Mouse (Mus musculus): ENCODE measurements around the gene Btnl1. TPM values are rescaled to one million over a fixed set of nuclear protein-coding genes. Genes with fewer than 3 reads are reported as not detected.
A peak's percentile ranks its signal among the peaks of the same experiment; 100 is the strongest.

The Btnl1 gene
- total and polyA plus RNA-seq, 2 experiments from 2014 or later = not detected

GRCm38 (mm10) chr17:34363676-34364310, 13.1 kb upstream of the Btnl1 start:
- ATAC-seq (ENCODE audit: low FRiP score) (no peak), DNase-seq (ENCODE audit: low spot score) (no peak)
- Histone ChIP-seq H3K9ac (replicated peaks; ENCODE audit: low read length, poor library complexity, severe bottlenecking) (no peak overlapping the region), H3K9me3 (ENCODE audit: low read length) (no peaks in the 10 kb centered on the region), H3K4me3 (ENCODE audit: low read depth, low read length) (no peak overlapping the region), H3K27ac (ENCODE audit: low read depth, low read length) (no peak overlapping the region), H3K27me3 (ENCODE audit: insufficient read depth, low read length) (no peaks in the 10 kb centered on the region), H3K36me3 (ENCODE audit: insufficient read depth, low read length) (no peaks in the 10 kb centered on the region), H3K4me2 (ENCODE audit: low read depth, low read length, poor library complexity, severe bottlenecking) (no peak overlapping the region), H3K4me1 (ENCODE audit: insufficient read depth, low read length) (no peaks in the 10 kb centered on the region)
- no peak for TF ChIP-seq CTCF (IDR thresholded peaks at IDR 0.05)
- 74% methylated on average over 3 of the region's 3 CpGs for WGBS

- Histone ChIP-seq H3K9me3 (ENCODE audit: low read length) (no peaks in the 10 kb centered on the region), H3K36me3 (ENCODE audit: insufficient read depth, low read length) (no peaks in the 10 kb centered on the region), H3K4me2 (ENCODE audit: low read depth, low read length, poor library complexity, severe bottlenecking) (no peak overlapping the region), H3K9ac (replicated peaks; ENCODE audit: low read length, poor library complexity, severe bottlenecking) (no peak overlapping the region), H3K4me1 (ENCODE audit: insufficient read depth, low read length) (no peaks in the 10 kb centered on the region), H3K27me3 (ENCODE audit: insufficient read depth, low read length) (no peaks in the 10 kb centered on the region), H3K27ac (ENCODE audit: low read depth, low read length) (no peak overlapping the region), H3K4me3 (ENCODE audit: low read depth, low read length) (no peak overlapping the region)
- ATAC-seq (ENCODE audit: low FRiP score) (no peak), DNase-seq (ENCODE audit: low spot score) (no peak)
- TF ChIP-seq CTCF (IDR thresholded peaks at IDR 0.05) = no peak
- WGBS = 82% methylated on average over 10 of the region's 10 CpGs
Observed at GRCm38 (mm10) chr17:34365031-34365430, 11.9 kb upstream of the Btnl1 start.

- no peak overlapping the region for H3K9ac ChIP-seq (replicated peaks; ENCODE audit: low read length, poor library complexity, severe bottlenecking)
- 85% methylated on average over 4 of the region's 4 CpGs for WGBS
- H3K4me2 ChIP-seq (ENCODE audit: low read depth, low read length, poor library complexity, severe bottlenecking) = no peak overlapping the region
- DNase-seq (ENCODE audit: low spot score) = no peak
- H3K27ac ChIP-seq (ENCODE audit: low read depth, low read length) = no peak overlapping the region
- H3K9me3 ChIP-seq (ENCODE audit: low read length) = no peaks in the 10 kb centered on the region
- no peaks in the 10 kb centered on the region for H3K27me3 ChIP-seq (ENCODE audit: insufficient read depth, low read length)
- TF ChIP-seq CTCF (IDR thresholded peaks at IDR 0.05) = no peak
- ATAC-seq (ENCODE audit: low FRiP score) = no peak
- no peak overlapping the region for H3K4me3 ChIP-seq (ENCODE audit: low read depth, low read length)
- H3K4me1 ChIP-seq (ENCODE audit: insufficient read depth, low read length) = no peaks in the 10 kb centered on the region
- no peaks in the 10 kb centered on the region for H3K36me3 ChIP-seq (ENCODE audit: insufficient read depth, low read length)
Observed at GRCm38 (mm10) chr17:34370563-34370962, 6.4 kb upstream of the Btnl1 start.

- Histone ChIP-seq H3K4me3 (ENCODE audit: low read depth, low read length) (no peak overlapping the region), H3K4me2 (ENCODE audit: low read depth, low read length, poor library complexity, severe bottlenecking) (no peak overlapping the region), H3K9me3 (ENCODE audit: low read length) (no peaks in the 10 kb centered on the region), H3K27me3 (ENCODE audit: insufficient read depth, low read length) (no peaks in the 10 kb centered on the region), H3K4me1 (ENCODE audit: insufficient read depth, low read length) (no peaks in the 10 kb centered on the region), H3K9ac (replicated peaks; ENCODE audit: low read length, poor library complexity, severe bottlenecking) (no peak overlapping the region), H3K27ac (ENCODE audit: low read depth, low read length) (no peak overlapping the region), H3K36me3 (ENCODE audit: insufficient read depth, low read length) (no peaks in the 10 kb centered on the region)
- 80% methylated on average over 6 of the region's 6 CpGs for WGBS
- no peak for DNase-seq (ENCODE audit: low spot score)
- no peak for ATAC-seq (ENCODE audit: low FRiP score)
- no peak for TF ChIP-seq CTCF (IDR thresholded peaks at IDR 0.05)
Observed at GRCm38 (mm10) chr17:34373055-34373709, 3.8 kb upstream of the Btnl1 start.

- H3K27me3 ChIP-seq (ENCODE audit: insufficient read depth, low read length) = no peaks in the 10 kb centered on the region
- no peaks in the 10 kb centered on the region for H3K4me1 ChIP-seq (ENCODE audit: insufficient read depth, low read length)
- no peak overlapping the region for H3K27ac ChIP-seq (ENCODE audit: low read depth, low read length)
- no peak for DNase-seq (ENCODE audit: low spot score)
- H3K9ac ChIP-seq (replicated peaks; ENCODE audit: low read length, poor library complexity, severe bottlenecking) = no peak overlapping the region
- H3K4me3 ChIP-seq (ENCODE audit: low read depth, low read length) = no peak overlapping the region
- no peaks in the 10 kb centered on the region for H3K36me3 ChIP-seq (ENCODE audit: insufficient read depth, low read length)
- no peak for ATAC-seq (ENCODE audit: low FRiP score)
- H3K9me3 ChIP-seq (ENCODE audit: low read length) = no peaks in the 10 kb centered on the region
- WGBS = 61% methylated on average over 6 of the region's 6 CpGs
- H3K4me2 ChIP-seq (ENCODE audit: low read depth, low read length, poor library complexity, severe bottlenecking) = no peak overlapping the region
- TF ChIP-seq CTCF (IDR thresholded peaks at IDR 0.05) = peak; percentile 37
Observed at GRCm38 (mm10) chr17:34377450-34378209, 698 bp downstream of the Btnl1 start.

GRCm38 (mm10) chr17:34378716-34379115, 1.8 kb downstream of the Btnl1 start:
- Histone ChIP-seq H3K27me3 (ENCODE audit: insufficient read depth, low read length) (no peaks in the 10 kb centered on the region), H3K9me3 (ENCODE audit: low read length) (no peaks in the 10 kb centered on the region), H3K4me2 (ENCODE audit: low read depth, low read length, poor library complexity, severe bottlenecking) (no peak overlapping the region), H3K4me1 (ENCODE audit: insufficient read depth, low read length) (no peaks in the 10 kb centered on the region), H3K9ac (replicated peaks; ENCODE audit: low read length, poor library complexity, severe bottlenecking) (no peak overlapping the region), H3K4me3 (ENCODE audit: low read depth, low read length) (no peak overlapping the region), H3K36me3 (ENCODE audit: insufficient read depth, low read length) (no peaks in the 10 kb centered on the region), H3K27ac (ENCODE audit: low read depth, low read length) (no peak overlapping the region)
- no peak for DNase-seq (ENCODE audit: low spot score)
- 81% methylated on average over 2 of the region's 2 CpGs for WGBS
- 0 out of 2 replicates have a peak, but pooled peaks have one; percentile 2 for TF ChIP-seq CTCF (IDR thresholded peaks at IDR 0.05)
- ATAC-seq (ENCODE audit: low FRiP score) = no peak

Data from midbrain, postnatal 0 days (tissue).